Mouse (Mus musculus) spleen, postnatal 4 days (tissue): Measurements from ENCODE around the gene D930048N14Rik.

Experiments
- DNase-seq, 2 experiments: peaks; one replicate each; pipeline ENCODE4 v3.0.0; 2022; ENCODE audit warnings: low spot score in 2 of 2

The D930048N14Rik gene

GRCm38 (mm10) chr11:51702831-51703230 is 52.1 kb downstream of the D930048N14Rik start:
- DNase-seq = no peak

- peak; percentile 33 to 78 for DNase-seq
Observed at GRCm38 (mm10) chr11:51703379-51703998, 52.7 kb downstream of the D930048N14Rik start.

- DNase-seq = no peak
Observed at GRCm38 (mm10) chr11:51706451-51706850, 55.7 kb downstream of the D930048N14Rik start.

- DNase-seq = no peak
Observed at GRCm38 (mm10) chr11:51707080-51707479, 56.3 kb downstream of the D930048N14Rik start.
